Mouse (Mus musculus) heart, embryonic 12.5 days (tissue): ENCODE results near the gene C8g. TPM values are rescaled to one million over a fixed set of nuclear protein-coding genes. Genes with fewer than 3 reads are reported as not detected.

Experiments
- ATAC-seq: fragments of 200-750 bp; cut with Nextera tagmentation; 2 replicates; pipeline ENCODE4 v1.8.0; 2017; ENCODE audit warnings: moderate TSS enrichment, moderate library complexity; ENCODE audit not compliant: insufficient number of reproducible peaks, low FRiP score
- H3K27ac ChIP-seq: fragments of 300-500 bp; sonication (generic); 2 replicates; pipeline ENCODE4 v1.5.1; 2016; ENCODE audit warnings: mild to moderate bottlenecking, moderate library complexity; ENCODE audit not compliant: poor library complexity, severe bottlenecking
- H3K27me3 ChIP-seq: fragments of 300-500 bp; sonication (generic); replicated peaks from 2 replicates; pipeline ENCODE4 v1.6.1; 2016; ENCODE audit warnings: mild to moderate bottlenecking, moderate library complexity
- H3K36me3 ChIP-seq: fragments of 300-500 bp; sonication (generic); 2 replicates; pipeline ENCODE4 v1.6.1; 2016; ENCODE audit warnings: mild to moderate bottlenecking, moderate library complexity
- H3K4me1 ChIP-seq: fragments of 300-500 bp; sonication (generic); replicated peaks from 2 replicates; pipeline ENCODE4 v1.6.1; 2016; ENCODE audit warnings: mild to moderate bottlenecking
- H3K4me2 ChIP-seq: fragments of 300-500 bp; sonication (generic); 2 replicates; pipeline ENCODE4 v1.6.1; 2016; ENCODE audit warnings: mild to moderate bottlenecking, moderate library complexity
- H3K4me3 ChIP-seq: fragments of 300-500 bp; sonication (generic); 2 replicates; pipeline ENCODE4 v1.5.1; 2016; ENCODE audit warnings: mild to moderate bottlenecking
- H3K9ac ChIP-seq: fragments of 300-500 bp; sonication (generic); 2 replicates; pipeline ENCODE4 v1.6.1; 2016; ENCODE audit warnings: mild to moderate bottlenecking, moderate library complexity
- H3K9me3 ChIP-seq: fragments of 300-500 bp; sonication (generic); replicated peaks from 2 replicates; pipeline ENCODE4 v1.6.1; 2016; ENCODE audit warnings: mild to moderate bottlenecking, moderate library complexity
- WGBS: fragments of 180-500 bp; shearing (Covaris S2); methylation state at CpG from one replicate; pipeline ENCODE4 v1.1.7; 2016; 5-methylcytosine and 5-hydroxymethylcytosine counted together
- polyA plus RNA-seq: library from polyadenylated mRNA; unstranded; fragments of >200 nt; fragmentation: Nextera tagmentation; extraction: Ambion mirVana; gene quantifications from 2 replicates; pipeline ENCODE4 v1.2.1, GENCODE M21; 2016

C8g gene
- polyA plus RNA-seq, 1 experiment from 2014 or later = 2.4 TPM

DNA sequence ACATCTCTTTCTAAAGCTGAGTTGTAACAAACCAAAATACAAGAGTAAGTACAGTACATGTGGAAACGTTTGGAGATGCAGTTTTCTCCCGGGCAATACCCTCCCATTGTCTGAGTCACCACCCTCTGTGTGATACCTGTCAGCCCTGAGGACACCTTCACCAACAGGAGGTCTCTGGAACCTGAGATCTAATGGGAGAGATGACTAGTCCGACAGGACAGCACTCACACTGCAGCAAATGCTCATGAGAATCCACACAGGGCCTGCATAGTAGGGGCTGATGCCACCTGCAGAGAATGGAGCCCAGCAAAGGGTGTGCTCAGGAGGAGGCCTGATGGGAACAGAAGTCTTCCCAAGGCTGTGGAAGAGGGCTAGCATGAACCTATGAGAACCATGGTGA, 40.1 kb downstream of the C8g start:
- Histone ChIP-seq H3K4me3 (peak overlapping the region; percentile 72), H3K9ac (peak overlapping the region; percentile 12; the same call in 1 of the 2 replicates), H3K36me3 (peaks cover 7% of the 10 kb centered on the region; the same call in 1 of the 2 replicates), H3K27ac (peak overlapping the region; percentile 46; the same call in 1 of the 2 replicates), H3K9me3 (no peaks in the 10 kb centered on the region), H3K4me1 (peaks cover 25% of the 10 kb centered on the region), H3K27me3 (no peaks in the 10 kb centered on the region), H3K4me2 (peak overlapping the region; percentile 88)
- ATAC-seq = no peak
- WGBS = 25% methylated on average over 3 of the region's 3 CpGs

- Histone ChIP-seq H3K4me1 (peaks cover 26% of the 10 kb centered on the region), H3K9me3 (no peaks in the 10 kb centered on the region), H3K4me2 (peak within 1 kb of the TSS; percentile 88), H3K27me3 (no peaks in the 10 kb centered on the region), H3K4me3 (peak within 1 kb of the TSS; percentile 72), H3K36me3 (peaks cover 7% of the 10 kb centered on the region; the same call in 1 of the 2 replicates), H3K9ac (peak within 1 kb of the TSS; percentile 79), H3K27ac (peak within 1 kb of the TSS; percentile 83)
- peak; percentile 91 for ATAC-seq
- WGBS = under 1% methylated on average over 48 of the region's 48 CpGs
Measured at GRCm38 (mm10) chr2:25460551-25461309, 40.8 kb downstream of the C8g start, which contains the start of gene Paxx. Paxx (minus strand) TSS chr2:25461094.

GRCm38 (mm10) chr2:25460135-25460534, 41.4 kb downstream of the C8g start:
- Histone ChIP-seq H3K9me3 (no peaks in the 10 kb centered on the region), H3K27ac (peak overlapping the region; percentile 83; the same call in 1 of the 2 replicates), H3K36me3 (peaks cover 7% of the 10 kb centered on the region; the same call in 1 of the 2 replicates), H3K4me3 (peak overlapping the region; percentile 72), H3K9ac (peak overlapping the region; percentile 79), H3K4me2 (peak overlapping the region; percentile 88), H3K27me3 (no peaks in the 10 kb centered on the region), H3K4me1 (peaks cover 23% of the 10 kb centered on the region)
- peak; percentile 13 for ATAC-seq
- WGBS = 36% methylated on average over 5 of the region's 5 CpGs

GRCm38 (mm10) chr2:25458911-25459310, 42.6 kb downstream of the C8g start:
- no peak for ATAC-seq
- no peak overlapping the region for H3K4me2 ChIP-seq
- H3K27ac ChIP-seq = no peak overlapping the region
- H3K27me3 ChIP-seq = no peaks in the 10 kb centered on the region
- WGBS = 81% methylated on average over 5 of the region's 5 CpGs
- no peaks in the 10 kb centered on the region for H3K9me3 ChIP-seq
- H3K36me3 ChIP-seq = peaks cover 7% of the 10 kb centered on the region; the same call in 1 of the 2 replicates
- H3K9ac ChIP-seq = no peak overlapping the region
- H3K4me1 ChIP-seq = peaks cover 23% of the 10 kb centered on the region
- H3K4me3 ChIP-seq = no peak overlapping the region

GRCm38 (mm10) chr2:25457022-25457896, 44.3 kb downstream of the C8g start:
- peaks cover 23% of the 10 kb centered on the region for H3K4me1 ChIP-seq
- H3K27ac ChIP-seq = no peak overlapping the region
- 81% methylated on average over 9 of the region's 9 CpGs for WGBS
- no peak for ATAC-seq
- peaks cover 7% of the 10 kb centered on the region; the same call in 1 of the 2 replicates for H3K36me3 ChIP-seq
- H3K9me3 ChIP-seq = no peaks in the 10 kb centered on the region
- no peak overlapping the region for H3K9ac ChIP-seq
- no peak overlapping the region for H3K4me3 ChIP-seq
- H3K4me2 ChIP-seq = no peak overlapping the region
- H3K27me3 ChIP-seq = no peaks in the 10 kb centered on the region

GRCm38 (mm10) chr2:25456205-25456953, 45.1 kb downstream of the C8g start, which contains the start of gene Clic3:
Clic3 (plus strand) TSS chr2:25456838.
- Histone ChIP-seq H3K4me1 (peaks cover 21% of the 10 kb centered on the region), H3K4me2 (no peak within 1 kb of the TSS), H3K27me3 (no peaks in the 10 kb centered on the region), H3K9me3 (no peaks in the 10 kb centered on the region), H3K9ac (no peak within 1 kb of the TSS), H3K27ac (no peak within 1 kb of the TSS), H3K36me3 (peaks cover 7% of the 10 kb centered on the region; the same call in 1 of the 2 replicates), H3K4me3 (no peak within 1 kb of the TSS)
- ATAC-seq = no peak
- 43% methylated on average over 14 of the region's 14 CpGs for WGBS

DNA sequence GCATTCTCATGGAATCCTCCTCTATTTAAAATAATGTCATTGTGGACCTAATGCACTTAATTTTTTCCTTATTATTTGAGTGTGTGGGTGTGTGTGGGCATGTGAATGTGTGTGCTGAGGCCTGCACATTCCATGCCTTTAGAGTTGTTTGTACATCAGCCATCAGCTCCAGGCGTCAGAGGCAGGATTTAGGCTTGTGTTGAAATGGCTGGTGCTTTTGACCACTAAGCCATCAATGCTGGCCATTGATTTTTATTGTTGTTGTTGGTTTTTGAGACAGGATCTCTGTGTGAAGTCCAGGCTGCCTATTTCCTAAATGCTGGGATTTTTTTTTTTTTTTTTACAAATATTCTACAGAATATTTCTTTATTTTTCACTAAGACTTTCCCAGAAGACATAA, 48.6 kb downstream of the C8g start:
- no peaks in the 10 kb centered on the region; the same call in 1 of the 2 replicates for H3K36me3 ChIP-seq
- H3K4me2 ChIP-seq = no peak overlapping the region
- WGBS = 58% methylated on average over 1 of the region's 1 CpGs
- no peaks in the 10 kb centered on the region for H3K9me3 ChIP-seq
- 0 out of 2 replicates have a peak, but pooled peaks cover under 1% of the 10 kb centered on the region for H3K27me3 ChIP-seq
- H3K9ac ChIP-seq = no peak overlapping the region
- ATAC-seq = no peak
- peaks cover 3% of the 10 kb centered on the region; the same call in 1 of the 2 replicates for H3K4me1 ChIP-seq
- no peak overlapping the region for H3K4me3 ChIP-seq
- H3K27ac ChIP-seq = no peak overlapping the region

- Histone ChIP-seq H3K27me3 (peaks cover 14% of the 10 kb centered on the region; the same call in 1 of the 2 replicates), H3K4me2 (no peak overlapping the region), H3K9me3 (no peaks in the 10 kb centered on the region), H3K27ac (no peak overlapping the region), H3K36me3 (no peaks in the 10 kb centered on the region), H3K9ac (no peak overlapping the region), H3K4me1 (no peaks in the 10 kb centered on the region; the same call in 1 of the 2 replicates), H3K4me3 (no peak overlapping the region)
- ATAC-seq = no peak
- WGBS = 76% methylated on average over 8 of the region's 8 CpGs
Measured at GRCm38 (mm10) chr2:25450853-25451647, 50.5 kb downstream of the C8g start.
